Mouse (Mus musculus): ENCODE results near the gene Banp. TPM values are rescaled to one million over a fixed set of nuclear protein-coding genes. Genes with fewer than 3 reads are reported as not detected.

The Banp gene
- polyA plus RNA-seq, 1 experiment, result 153 TPM

- H3K4me1 ChIP-seq (replicated peaks; ENCODE audit: control insufficient read depth, insufficient read depth, low read length), result peaks cover 14% of the 10 kb centered on the region
- H3K27ac ChIP-seq (ENCODE audit: control insufficient read depth, insufficient read depth, low read length), result no peak overlapping the region
- DNase-seq, result no peak
- no peak for TF ChIP-seq POLR2A (IDR thresholded peaks at IDR 0.05; ENCODE audit: control insufficient read depth, extremely low read depth, insufficient read depth, low read length, poor library complexity)
- no peak for TF ChIP-seq CTCF (IDR thresholded peaks at IDR 0.05; ENCODE audit: borderline replicate concordance, control insufficient read depth, extremely low read depth, insufficient read depth, low read length, poor library complexity)
- 80% methylated on average over 7 of the region's 7 CpGs for WGBS
- no peaks in the 10 kb centered on the region for H3K27me3 ChIP-seq (ENCODE audit: control insufficient read depth, insufficient read depth, low read length)
- H3K36me3 ChIP-seq (ENCODE audit: control insufficient read depth, insufficient read depth, low read length), result no peaks in the 10 kb centered on the region
- no peak overlapping the region for H3K4me3 ChIP-seq (ENCODE audit: control insufficient read depth, insufficient read depth, low read length)
Observed at GRCm38 (mm10) chr8:121911987-121912386, 37.6 kb upstream of the Banp start.

DNA sequence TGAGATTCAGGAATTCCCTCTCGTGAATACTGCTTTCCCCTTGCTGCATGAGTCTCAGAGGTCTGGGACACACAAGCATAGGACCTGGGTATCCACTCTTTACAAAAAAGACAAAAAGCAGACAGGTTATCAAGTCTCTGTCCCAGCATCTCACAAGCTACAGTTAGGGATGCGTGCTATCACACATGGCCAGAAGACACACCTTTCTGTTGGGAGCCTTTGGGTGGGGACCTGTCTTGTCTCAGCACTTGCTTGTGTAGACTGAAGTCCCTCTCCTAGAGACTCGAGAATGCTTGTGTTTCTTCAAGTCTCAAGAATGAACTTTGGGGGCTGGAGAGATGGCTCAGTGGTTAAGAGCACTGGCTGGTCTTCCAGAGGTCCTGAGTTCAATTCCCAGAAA, 36.7 kb upstream of the Banp start:
- WGBS, result 88% methylated on average over 3 of the region's 3 CpGs
- DNase-seq, result no peak
- H3K4me3 ChIP-seq (ENCODE audit: control insufficient read depth, insufficient read depth, low read length), result no peak overlapping the region
- H3K27ac ChIP-seq (ENCODE audit: control insufficient read depth, insufficient read depth, low read length), result no peak overlapping the region
- H3K4me1 ChIP-seq (replicated peaks; ENCODE audit: control insufficient read depth, insufficient read depth, low read length), result peaks cover 14% of the 10 kb centered on the region
- H3K27me3 ChIP-seq (ENCODE audit: control insufficient read depth, insufficient read depth, low read length), result no peaks in the 10 kb centered on the region
- H3K36me3 ChIP-seq (ENCODE audit: control insufficient read depth, insufficient read depth, low read length), result no peaks in the 10 kb centered on the region
- TF ChIP-seq CTCF (IDR thresholded peaks at IDR 0.05; ENCODE audit: borderline replicate concordance, control insufficient read depth, extremely low read depth, insufficient read depth, low read length, poor library complexity) (no peak), POLR2A (IDR thresholded peaks at IDR 0.05; ENCODE audit: control insufficient read depth, extremely low read depth, insufficient read depth, low read length, poor library complexity) (no peak)

DNA sequence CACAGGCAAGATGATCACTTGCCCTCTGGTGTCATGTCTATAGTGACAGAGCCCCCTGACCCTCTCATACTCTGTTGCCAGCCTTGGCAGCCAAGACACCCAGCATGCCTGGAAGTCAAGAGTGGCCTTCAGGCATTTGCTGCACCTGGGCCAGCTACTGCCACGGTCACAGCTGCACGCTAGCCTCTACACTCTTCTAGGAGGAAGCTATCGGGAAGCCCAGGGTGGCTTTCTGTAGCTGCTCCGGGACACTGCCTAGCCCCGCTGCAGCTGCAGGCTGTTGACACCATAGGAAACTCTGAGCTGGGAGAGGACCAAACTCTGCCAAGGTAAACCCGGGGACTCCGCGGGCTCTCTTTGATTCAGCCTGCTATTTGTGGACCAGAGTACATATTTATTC, 36.2 kb upstream of the Banp start:
- Histone ChIP-seq H3K4me1 (replicated peaks; ENCODE audit: control insufficient read depth, insufficient read depth, low read length) (peaks cover 10% of the 10 kb centered on the region), H3K27ac (ENCODE audit: control insufficient read depth, insufficient read depth, low read length) (no peak overlapping the region), H3K27me3 (ENCODE audit: control insufficient read depth, insufficient read depth, low read length) (no peaks in the 10 kb centered on the region), H3K36me3 (ENCODE audit: control insufficient read depth, insufficient read depth, low read length) (no peaks in the 10 kb centered on the region), H3K4me3 (ENCODE audit: control insufficient read depth, insufficient read depth, low read length) (no peak overlapping the region)
- TF ChIP-seq POLR2A (IDR thresholded peaks at IDR 0.05; ENCODE audit: control insufficient read depth, extremely low read depth, insufficient read depth, low read length, poor library complexity), result no peak
- no peak for TF ChIP-seq CTCF (IDR thresholded peaks at IDR 0.05; ENCODE audit: borderline replicate concordance, control insufficient read depth, extremely low read depth, insufficient read depth, low read length, poor library complexity)
- DNase-seq, result no peak
- 63% methylated on average over 8 of the region's 8 CpGs for WGBS

DNA sequence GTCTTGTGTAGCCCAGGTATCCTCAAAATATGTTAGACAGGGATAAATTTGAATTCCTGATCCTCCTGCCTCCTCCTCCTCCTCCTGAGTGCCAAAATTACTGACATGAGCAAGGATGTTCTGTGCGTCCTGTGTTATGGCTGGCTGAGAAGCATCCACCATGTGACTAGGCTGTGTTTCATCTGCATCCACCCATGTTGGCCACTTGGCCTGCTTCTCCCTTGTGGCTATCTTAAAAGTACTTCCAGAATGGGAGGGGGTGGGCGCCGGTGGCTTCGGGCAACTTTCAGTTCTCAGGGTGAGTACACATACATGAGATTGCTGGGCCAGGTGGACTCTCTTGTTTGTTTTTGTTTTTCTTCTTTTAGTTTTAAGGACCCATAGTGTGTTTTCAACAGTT, 30.4 kb upstream of the Banp start:
- no peak overlapping the region for H3K4me3 ChIP-seq (ENCODE audit: control insufficient read depth, insufficient read depth, low read length)
- 81% methylated on average over 4 of the region's 4 CpGs for WGBS
- no peak overlapping the region for H3K27ac ChIP-seq (ENCODE audit: control insufficient read depth, insufficient read depth, low read length)
- no peak for TF ChIP-seq POLR2A (IDR thresholded peaks at IDR 0.05; ENCODE audit: control insufficient read depth, extremely low read depth, insufficient read depth, low read length, poor library complexity)
- TF ChIP-seq CTCF (IDR thresholded peaks at IDR 0.05; ENCODE audit: borderline replicate concordance, control insufficient read depth, extremely low read depth, insufficient read depth, low read length, poor library complexity), result no peak
- H3K36me3 ChIP-seq (ENCODE audit: control insufficient read depth, insufficient read depth, low read length), result no peaks in the 10 kb centered on the region
- no peaks in the 10 kb centered on the region for H3K4me1 ChIP-seq (replicated peaks; ENCODE audit: control insufficient read depth, insufficient read depth, low read length)
- H3K27me3 ChIP-seq (ENCODE audit: control insufficient read depth, insufficient read depth, low read length), result no peaks in the 10 kb centered on the region
- no peak for DNase-seq

DNA sequence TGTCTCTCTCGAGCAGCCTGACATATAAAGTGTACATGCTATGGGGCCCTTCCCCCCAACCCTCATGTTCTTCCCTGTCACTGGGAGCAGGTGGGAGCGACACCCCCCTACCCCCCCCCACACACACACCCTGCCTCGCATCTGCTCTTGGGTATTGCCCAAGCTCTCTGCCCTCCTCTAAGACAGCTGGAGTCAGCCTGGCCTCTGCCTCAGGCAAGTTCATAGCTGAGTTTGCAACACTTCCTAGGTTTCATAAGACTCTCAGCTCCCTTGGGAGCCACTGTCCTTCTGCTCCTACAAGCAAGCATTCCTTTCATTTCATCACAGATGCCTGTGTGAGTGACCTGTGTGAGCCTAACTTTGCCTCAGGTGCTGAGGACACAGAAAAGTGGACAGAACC, 29.8 kb upstream of the Banp start:
- Histone ChIP-seq H3K4me1 (replicated peaks; ENCODE audit: control insufficient read depth, insufficient read depth, low read length) (no peaks in the 10 kb centered on the region), H3K27me3 (ENCODE audit: control insufficient read depth, insufficient read depth, low read length) (no peaks in the 10 kb centered on the region), H3K27ac (ENCODE audit: control insufficient read depth, insufficient read depth, low read length) (no peak overlapping the region), H3K36me3 (ENCODE audit: control insufficient read depth, insufficient read depth, low read length) (no peaks in the 10 kb centered on the region), H3K4me3 (ENCODE audit: control insufficient read depth, insufficient read depth, low read length) (no peak overlapping the region)
- no peak for DNase-seq
- 75% methylated on average over 3 of the region's 3 CpGs for WGBS
- TF ChIP-seq POLR2A (IDR thresholded peaks at IDR 0.05; ENCODE audit: control insufficient read depth, extremely low read depth, insufficient read depth, low read length, poor library complexity), result no peak
- no peak for TF ChIP-seq CTCF (IDR thresholded peaks at IDR 0.05; ENCODE audit: borderline replicate concordance, control insufficient read depth, extremely low read depth, insufficient read depth, low read length, poor library complexity)

GRCm38 (mm10) chr8:121921582-121921981, 28.0 kb upstream of the Banp start:
- H3K27ac ChIP-seq (ENCODE audit: control insufficient read depth, insufficient read depth, low read length), result no peak overlapping the region
- no peak overlapping the region for H3K4me3 ChIP-seq (ENCODE audit: control insufficient read depth, insufficient read depth, low read length)
- H3K36me3 ChIP-seq (ENCODE audit: control insufficient read depth, insufficient read depth, low read length), result no peaks in the 10 kb centered on the region
- H3K4me1 ChIP-seq (replicated peaks; ENCODE audit: control insufficient read depth, insufficient read depth, low read length), result no peaks in the 10 kb centered on the region
- TF ChIP-seq POLR2A (IDR thresholded peaks at IDR 0.05; ENCODE audit: control insufficient read depth, extremely low read depth, insufficient read depth, low read length, poor library complexity) (no peak), CTCF (IDR thresholded peaks at IDR 0.05; ENCODE audit: borderline replicate concordance, control insufficient read depth, extremely low read depth, insufficient read depth, low read length, poor library complexity) (no peak)
- WGBS, result 62% methylated on average over 8 of the region's 8 CpGs
- DNase-seq, result no peak
- H3K27me3 ChIP-seq (ENCODE audit: control insufficient read depth, insufficient read depth, low read length), result no peaks in the 10 kb centered on the region

DNA sequence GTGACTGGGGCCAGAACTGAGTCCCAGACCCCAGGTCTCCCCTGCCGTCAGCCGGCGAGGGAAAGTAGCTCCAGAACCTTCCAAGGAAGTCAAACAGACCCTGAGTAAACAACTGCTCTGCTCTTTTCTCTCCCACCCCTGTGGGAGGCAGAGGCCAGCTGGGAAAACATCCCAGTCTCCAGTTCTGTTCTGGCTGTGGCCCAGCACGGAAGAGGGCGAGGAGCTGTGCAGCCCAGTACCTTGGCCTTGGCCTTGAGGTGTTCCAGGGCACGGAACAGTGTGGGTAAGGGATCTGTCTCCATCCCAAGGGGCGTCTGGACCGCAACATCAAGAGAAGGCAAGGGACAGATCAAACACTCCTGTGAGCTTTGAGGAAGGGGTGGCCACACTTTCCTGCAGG, 27.4 kb upstream of the Banp start:
- TF ChIP-seq POLR2A (IDR thresholded peaks at IDR 0.05; ENCODE audit: control insufficient read depth, extremely low read depth, insufficient read depth, low read length, poor library complexity), result no peak
- TF ChIP-seq CTCF (IDR thresholded peaks at IDR 0.05; ENCODE audit: borderline replicate concordance, control insufficient read depth, extremely low read depth, insufficient read depth, low read length, poor library complexity), result no peak
- H3K4me1 ChIP-seq (replicated peaks; ENCODE audit: control insufficient read depth, insufficient read depth, low read length), result no peaks in the 10 kb centered on the region; the same call in 1 of the 2 replicates
- no peak overlapping the region for H3K4me3 ChIP-seq (ENCODE audit: control insufficient read depth, insufficient read depth, low read length)
- no peaks in the 10 kb centered on the region for H3K27me3 ChIP-seq (ENCODE audit: control insufficient read depth, insufficient read depth, low read length)
- DNase-seq, result no peak
- no peak overlapping the region for H3K27ac ChIP-seq (ENCODE audit: control insufficient read depth, insufficient read depth, low read length)
- H3K36me3 ChIP-seq (ENCODE audit: control insufficient read depth, insufficient read depth, low read length), result no peaks in the 10 kb centered on the region
- 88% methylated on average over 8 of the region's 8 CpGs for WGBS
